Mouse (Mus musculus): ENCODE results near the gene Gm35315. TPM values are rescaled to one million over a fixed set of nuclear protein-coding genes. Genes with fewer than 3 reads are reported as not detected.
"Not testable (repeated sequence)": the region's sequence is repeated elsewhere in the genome, so short reads cannot be mapped to it uniquely, and the experiment has no call there.

Gene Gm35315
- 1 to 10 TPM; 1.6 to 3.0 TPM for polyA plus RNA-seq (2017; shearing (Covaris generic))

DNA sequence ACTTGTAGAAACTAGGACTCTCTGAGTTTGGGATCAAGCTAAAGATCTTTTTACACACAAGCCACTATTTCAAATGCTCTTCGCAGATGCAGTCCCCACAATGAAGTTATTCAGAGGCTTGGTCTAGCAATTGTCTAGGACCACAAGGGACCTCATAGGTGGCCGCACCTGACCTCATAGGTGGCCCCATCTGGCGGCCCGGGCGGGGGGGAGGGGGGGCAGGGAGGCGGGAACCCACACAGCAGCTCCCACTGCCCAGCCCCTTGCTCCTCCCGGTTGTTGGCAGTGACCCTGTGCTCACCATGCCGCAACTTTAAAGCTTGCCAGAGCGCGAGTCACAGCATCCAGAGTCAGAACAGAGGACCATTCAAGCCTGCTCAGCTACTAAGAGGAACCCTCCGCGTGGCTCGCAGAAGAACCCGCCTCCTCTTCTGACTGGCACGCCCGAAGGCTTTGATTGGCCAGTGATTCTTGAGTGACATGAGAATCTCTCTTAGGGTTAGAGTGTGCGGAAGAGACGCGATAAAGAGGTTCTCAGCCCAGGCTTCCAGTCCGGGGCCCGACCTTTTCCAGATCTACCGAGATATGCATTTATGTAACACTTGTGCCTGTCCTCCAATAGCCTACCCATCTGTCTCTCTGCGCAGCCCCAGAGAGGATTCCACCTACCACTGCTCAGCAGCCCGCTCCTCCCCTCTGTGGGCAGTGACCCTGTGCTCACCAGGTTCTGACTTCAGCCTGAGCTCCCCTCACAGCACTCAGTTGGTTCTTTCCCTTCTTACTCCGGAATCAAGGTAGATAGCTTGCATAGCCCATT, at the start of gene Gm35315:
Gm35315 (minus strand) TSS at position 391 of the 817 bp plus-strand sequence.
- ATAC-seq = peak; percentile 98

DNA sequence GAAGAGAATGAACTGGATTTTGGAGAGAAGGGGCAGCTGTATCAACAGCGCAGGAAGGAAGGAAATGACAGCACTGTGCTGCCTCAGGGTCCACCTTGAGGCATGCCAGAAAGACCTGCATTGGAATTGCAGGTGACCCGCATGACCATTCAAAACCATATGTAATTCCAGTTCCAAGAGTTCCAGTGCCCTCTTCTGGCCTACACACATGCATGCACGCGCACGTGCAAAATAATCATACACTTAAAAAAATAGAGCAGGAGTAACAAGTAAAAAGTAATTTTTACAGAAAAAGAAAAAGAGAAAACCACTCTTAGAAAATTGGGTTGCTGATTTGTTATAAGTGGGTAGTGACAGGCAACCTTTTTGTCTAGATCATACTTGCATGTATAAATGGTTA, 48.8 kb upstream of the Gm35315 start:
- ATAC-seq = no peak

DNA sequence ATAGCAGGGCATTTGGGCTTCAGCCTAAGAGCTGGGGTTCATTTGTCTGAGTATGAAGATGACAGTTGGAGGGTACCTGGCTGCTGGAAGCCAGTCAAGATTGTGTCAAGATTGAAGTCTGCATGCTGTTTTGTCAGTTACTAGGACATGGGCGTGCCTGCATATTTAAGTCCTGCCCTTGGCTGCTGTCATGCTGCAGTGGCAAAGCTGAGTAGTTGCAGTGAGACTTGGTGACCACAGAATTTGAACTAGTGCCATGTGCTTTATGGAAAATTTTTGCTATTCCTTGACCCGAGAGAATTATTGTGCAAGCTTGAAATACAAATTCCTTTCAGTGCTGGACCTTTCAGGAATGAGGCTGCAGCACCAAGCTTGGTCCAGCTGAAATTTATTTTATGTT, 48.1 kb upstream of the Gm35315 start:
- no peak for ATAC-seq

DNA sequence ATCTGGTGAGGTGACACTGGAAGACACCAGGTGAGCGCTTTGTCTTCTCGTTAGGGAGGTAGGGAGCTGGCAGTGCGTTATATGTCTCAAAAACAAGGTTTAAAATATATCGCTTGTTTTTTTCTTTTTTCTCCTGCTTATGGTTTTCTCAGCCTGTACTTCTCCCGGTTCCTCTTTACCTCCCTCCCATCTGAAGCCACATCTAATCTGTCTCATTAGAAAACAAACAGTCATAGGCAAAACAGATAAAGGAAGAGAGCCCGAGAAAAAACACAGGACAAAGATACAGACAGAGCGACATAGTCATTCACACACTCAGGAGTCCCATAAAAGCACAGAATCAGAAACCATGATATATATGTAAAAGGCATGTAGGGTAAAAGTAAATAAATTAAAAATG, 46.2 kb upstream of the Gm35315 start:
- ATAC-seq = no peak

DNA sequence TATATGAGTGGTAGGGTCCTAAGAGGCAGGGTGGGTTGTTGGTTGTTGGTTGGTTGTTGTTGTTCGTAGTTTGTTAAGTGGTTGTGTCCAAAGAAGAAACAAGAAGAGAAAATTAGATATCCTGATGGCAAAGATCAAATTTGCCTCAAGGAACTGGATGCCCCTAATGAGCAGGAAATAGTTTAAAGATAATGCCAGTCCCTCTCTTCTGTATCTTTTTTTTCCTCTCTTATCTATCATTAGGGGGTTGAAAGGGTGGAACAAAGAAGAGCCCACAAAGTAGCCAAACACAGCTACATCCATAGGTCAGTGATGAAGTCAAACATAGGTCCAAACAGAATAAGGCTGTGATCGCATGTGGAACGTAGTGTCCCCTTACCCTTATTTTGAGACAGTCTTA, 45.1 kb upstream of the Gm35315 start:
- ATAC-seq = no peak

DNA sequence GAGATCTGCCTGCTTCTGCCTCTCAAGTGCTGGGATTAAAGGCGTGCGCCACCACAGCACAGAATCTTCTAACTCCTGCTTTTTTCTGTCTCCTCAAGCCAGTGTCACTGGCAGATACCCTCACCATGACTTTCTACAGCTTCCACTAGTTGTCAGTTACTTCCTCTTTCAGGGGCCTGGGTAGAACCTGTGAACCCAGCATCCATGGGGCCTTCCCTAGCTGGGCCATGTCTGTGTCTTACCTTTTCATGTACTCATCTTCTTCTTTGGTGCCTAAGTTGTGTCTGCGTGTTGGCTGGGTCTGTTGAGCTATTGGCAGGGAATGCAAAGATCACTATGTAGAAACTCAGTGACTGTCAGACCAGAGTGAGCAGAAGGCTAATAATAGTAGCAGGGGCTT, 43.6 kb upstream of the Gm35315 start:
- ATAC-seq = no peak

DNA sequence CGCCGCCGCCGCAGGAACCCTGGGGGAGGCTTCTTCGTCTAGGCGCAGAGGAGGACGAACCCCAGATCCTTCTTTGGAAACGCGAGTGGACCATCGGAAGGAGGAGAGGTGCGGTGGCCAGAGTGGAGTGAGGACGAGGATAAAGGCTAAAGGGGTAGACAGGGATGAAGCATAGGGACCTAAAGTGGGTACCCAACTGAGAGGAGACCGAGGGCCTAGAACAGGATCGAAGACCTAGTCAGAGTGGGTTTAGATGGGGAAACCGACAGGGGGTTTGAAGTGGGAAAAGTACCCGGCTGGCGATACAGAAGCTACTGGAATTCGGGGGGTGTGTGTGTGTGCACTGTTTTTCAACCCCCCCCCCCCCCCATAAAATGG, 41.9 kb upstream of the Gm35315 start:
- ATAC-seq = no peak

DNA sequence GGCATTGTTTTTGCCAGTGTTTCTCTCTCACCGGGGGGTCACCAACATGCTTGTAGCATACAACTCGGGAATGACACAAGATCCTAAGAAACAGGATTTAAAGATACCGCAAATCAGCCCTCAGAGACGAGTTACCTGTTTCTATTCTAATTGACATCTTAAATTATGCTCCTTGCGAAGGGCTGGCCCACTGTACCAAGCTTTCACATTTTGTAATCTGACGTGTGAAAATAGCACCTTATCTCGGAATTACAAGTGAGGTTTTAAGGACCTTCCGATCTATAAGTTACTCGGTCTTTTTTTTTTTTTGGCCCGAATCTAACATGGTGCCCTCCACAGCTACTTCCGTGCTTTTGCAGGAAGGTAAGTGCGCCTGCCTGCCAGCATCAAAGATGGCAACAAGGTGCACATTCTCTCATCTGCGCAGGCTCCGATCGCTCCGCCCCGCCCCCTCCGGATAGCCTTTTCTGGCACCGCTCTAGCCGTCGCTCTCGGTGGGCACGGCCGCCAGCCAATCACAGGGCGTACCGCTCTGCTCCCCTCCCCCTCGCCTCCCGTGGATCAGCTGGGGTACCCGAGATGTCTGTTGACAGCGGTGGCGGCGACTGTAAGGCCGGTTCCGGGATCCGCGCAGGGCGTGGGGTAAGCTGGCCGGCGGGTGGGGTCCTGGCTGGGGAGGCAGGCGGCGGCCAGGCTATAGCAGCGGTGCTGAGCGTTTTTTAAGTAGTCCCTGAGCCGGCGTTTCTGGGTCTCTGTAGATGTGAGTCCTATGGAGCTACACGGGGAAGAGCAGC, 41.3 kb upstream of the Gm35315 start, which contains the start of gene Chfr:
Chfr (plus strand) TSS at position 550 of the 794 bp plus-strand sequence.
- ATAC-seq = peak; percentile 96

DNA sequence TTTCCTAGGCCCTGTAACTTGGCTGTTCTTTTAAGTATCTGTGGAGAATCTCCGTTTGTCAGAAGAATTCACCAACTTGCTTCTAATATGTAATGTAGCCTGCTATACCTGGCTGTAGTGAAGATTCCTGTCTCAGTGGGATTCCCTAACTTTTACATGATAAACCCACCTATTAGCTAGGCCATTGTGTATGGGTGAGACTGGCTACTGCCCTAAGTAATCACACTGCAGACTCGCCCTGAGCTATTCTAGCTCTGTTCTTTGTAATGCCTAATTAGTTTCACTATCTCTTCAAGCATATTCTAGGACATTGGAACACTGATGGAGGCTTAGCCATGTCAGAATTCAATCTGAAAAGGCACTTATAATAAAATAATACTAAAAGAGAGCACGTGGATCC, 28.2 kb upstream of the Gm35315 start:
- ATAC-seq = not testable (repeated sequence)

DNA sequence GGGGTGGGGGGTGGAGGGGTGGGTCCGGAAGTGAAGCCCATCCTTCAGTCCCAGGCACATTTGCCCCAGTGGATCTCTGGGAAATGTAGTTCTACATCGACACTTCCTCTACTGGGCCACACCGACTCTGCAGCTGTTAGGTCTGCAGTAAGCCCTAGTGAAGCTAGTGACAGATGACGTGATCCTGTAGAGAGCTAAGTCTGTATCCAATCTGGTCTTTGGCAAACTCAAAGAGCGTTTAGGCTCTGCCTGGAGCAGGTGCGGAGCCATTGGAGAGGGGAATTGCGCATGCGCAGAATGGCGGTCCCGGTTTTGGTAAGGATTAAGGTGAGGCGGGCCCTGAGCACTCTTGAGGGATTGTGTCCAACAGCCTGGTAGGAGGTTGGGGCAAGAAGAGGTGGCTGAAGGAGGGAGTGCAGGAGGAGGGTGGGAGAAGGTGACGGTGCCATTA, 15.8 kb upstream of the Gm35315 start, which contains the start of gene Zfp605:
Zfp605 (plus strand) TSS at position 102 of the 451 bp plus-strand sequence.
- peak; percentile 32 for ATAC-seq

DNA sequence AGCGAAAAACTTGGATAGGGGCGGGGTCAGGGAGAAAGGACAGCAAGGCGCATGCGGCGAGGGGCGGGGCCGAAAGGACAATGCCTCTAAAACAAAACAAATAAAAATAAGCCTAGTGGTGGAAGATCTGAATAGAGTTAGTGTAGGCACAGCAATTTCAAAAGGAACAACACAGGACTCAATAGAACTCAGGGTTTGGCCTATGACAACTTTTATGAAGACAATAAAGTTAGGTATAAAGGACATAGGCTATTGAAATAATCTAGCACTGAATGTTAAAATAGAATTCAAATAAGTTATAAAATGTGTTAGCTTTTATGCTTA, 14.0 kb upstream of the Gm35315 start:
- ATAC-seq = no peak

DNA sequence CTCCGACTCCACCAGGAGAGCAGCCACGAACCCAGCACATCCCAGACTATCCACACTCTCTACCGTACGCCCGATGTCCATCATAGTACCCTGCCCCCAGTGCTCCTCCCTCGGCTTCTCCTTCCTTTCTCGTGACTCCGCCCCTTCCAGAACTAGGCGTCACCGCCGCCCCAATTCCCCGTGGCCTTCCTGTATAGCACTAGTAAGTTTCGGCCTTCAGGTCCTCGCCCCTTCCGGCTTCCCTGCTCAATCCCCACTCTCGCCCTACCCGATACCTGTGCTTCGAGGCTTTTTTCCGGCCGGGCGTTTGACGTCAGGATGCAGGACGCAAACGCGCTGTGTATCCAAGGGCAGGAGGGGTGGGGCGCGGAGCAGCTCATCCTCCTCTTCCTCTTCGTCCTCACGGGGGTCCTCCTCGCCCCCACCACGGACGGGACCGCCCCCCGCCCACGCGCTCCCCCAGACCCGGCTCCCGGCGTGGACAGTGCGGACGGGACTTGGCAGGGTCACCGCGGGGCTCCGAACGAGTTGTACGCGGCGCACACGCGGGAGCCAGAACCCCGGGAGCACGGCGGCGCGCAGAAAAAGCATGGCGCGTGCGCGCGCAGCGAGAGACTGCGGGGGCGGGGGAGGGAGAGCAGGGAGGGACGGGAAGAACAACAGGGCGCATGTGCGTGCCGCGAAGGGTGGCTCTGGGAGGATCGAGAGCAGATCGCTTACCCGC, 13.5 kb upstream of the Gm35315 start, which contains the start of gene Gtpbp6:
Gtpbp6 (minus strand) TSS at position 617 of the 724 bp plus-strand sequence.
- ATAC-seq = peak; percentile 82

DNA sequence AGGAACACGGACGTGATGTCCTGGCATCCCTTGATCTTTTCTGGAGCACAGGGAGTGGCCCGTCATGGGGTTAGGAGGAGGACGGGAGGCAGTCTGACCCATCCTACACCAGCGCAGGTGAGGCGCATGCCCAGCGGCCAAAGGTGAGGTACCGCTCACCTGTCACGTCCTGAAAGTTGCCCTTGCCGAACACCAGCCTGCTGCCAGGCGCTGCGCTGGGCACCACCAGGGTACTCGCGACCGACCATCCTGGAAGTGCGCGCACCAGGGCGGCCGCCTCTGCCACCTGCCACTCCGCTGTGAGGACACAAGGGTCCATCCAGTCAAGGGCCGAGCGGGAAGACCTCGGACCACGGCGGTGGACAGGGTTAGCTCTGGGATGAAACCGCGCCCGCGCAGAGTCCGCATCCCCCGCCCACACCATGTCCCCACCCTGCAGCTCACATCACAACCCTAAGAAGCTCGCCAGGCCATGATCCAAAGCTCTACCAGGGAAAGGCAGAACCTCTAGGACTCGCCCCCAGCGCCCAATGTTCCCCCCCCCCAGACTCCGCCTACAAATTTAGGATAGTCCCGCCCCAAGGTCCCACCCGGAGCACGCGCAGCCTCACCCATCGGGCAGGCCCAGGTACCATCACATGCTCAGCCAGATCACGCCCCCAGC, 12.8 kb upstream of the Gm35315 start:
- ATAC-seq = no peak

DNA sequence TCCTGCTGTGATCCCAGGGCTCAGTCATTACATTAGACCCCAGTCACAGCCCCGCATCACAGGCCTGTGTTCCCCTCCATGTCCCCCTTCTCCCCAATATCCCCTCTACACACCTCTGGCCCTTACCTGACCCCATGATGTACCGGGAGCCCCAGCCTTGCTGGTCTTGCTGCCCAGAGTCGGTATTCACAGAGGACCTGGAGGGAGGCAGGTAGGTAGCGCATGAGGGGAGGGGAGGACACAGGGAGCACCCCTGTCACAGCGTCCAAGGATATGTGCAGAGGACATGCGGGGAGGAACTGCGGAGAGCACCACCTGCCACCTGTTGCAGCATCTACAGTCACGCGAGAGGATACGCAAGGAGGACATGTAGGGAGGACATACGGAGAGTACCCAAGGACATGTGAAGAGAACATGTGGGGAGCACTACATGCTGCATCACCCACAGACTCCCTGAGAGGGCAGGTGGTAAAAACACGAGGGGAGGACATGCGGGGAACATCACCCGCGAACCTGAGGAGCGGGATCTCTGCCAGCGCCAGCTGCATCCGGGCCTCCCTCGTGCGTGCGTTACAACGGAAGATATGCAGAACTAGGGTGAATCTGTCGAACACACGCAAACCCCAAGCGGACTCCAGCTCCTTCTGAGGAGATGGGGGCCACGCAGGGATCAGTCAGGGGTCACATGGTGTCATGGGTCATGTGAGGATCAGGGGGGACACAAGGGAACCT, 12.1 kb upstream of the Gm35315 start:
- ATAC-seq = no peak

DNA sequence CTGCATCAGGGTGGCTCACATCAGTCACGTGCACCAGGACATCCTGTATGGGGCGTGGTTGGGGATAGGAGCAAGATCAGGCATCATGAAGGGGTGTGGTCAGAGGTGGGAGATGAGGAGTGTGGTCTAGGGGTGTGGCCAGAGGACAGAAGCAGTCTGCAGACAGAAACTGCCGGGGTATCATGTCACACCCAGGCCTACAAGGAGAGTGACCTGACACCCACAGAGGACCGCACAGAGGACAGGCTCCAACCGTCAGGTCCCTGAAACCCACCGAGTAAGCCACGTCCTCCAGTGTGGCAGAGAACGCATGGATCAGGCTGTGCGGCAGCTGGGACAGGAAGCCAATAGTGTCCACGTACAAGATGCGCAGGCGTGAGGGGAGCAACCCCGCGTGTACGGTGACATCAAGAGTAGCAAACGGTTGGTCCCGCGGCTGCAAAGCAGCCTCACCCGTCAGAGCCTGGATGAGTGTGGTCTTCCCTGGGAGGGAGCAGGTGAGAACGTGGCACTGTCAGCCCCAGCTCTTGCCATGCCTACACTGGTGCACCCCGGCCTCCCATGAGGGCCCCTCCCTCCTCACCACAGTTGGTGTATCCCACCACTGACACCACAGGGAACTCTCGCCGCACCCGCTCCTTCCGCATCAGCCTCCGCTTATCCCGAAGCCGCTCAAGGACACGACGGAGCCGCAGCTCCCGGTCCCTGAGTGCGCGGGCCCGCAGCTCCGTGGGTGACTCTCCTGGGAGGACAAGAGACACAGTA, 10.6 kb upstream of the Gm35315 start:
- ATAC-seq = no peak

DNA sequence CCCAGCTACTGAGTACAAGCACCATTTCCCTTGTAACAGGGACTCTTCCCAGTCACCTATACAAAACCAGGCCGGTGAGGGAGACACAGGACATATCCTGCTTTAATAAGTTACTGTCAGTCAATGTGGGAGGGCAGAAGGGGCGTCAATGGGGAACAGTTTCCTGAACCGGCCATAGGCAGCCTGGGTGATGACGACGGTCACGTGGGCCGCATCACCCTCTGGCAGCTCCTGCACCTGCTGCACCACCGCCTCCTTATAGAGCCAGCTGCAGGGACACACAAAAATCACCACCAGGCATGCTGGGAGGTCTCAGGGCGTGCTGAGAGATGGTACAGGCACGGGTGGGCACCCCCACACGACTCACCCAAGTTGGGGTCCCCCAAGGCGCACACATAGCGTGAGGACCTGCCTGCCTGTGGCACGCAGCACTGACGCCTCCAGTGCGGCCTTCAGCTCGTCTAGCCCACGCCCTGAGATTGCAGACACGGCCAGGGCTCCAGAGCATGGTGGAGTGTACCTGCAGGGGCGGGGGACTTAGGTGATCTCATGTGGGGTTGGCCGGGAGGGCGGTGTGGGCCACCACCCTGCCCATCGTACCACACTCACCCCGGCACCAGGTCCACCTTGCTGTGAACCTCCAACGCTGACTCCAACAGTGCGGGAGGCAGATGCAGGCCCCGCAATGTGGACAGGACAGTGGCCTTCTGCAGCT, 9.8 kb upstream of the Gm35315 start:
- no peak for ATAC-seq

DNA sequence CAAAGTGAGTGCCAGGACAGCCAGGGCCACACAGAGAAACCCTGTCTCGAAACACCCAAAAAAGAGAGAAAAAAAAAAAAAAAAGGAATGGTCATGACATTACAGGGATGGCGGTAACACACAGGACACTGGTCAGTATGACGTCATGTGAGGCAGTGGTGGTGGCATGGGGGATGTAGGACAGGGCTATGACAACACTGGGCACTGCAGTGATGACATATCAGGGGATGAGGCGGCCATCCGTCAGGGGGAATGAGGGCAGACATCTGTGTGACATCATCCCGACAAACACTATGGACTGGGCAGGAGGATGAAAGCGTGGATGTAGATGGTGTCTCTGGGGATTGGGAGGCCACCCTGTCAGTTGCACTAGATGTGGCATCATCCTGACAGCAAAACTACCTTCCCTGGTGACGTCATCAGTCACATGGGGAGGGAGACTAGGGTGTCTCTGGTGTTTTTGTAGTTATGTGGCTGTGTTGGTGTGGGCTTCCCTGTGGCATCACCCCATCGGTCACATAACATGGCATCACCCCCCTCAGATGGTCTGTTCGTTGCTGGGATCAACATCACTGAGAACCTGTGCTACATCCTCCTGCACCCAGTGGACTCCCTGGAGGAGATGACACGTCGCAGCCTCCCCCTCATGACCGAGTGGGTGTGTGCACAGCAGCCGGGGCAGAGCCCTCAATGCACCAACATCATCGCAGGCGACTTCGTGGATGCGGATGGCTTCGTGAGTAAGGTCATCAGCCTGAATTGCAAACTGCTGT, 8.8 kb upstream of the Gm35315 start:
- no peak for ATAC-seq

DNA sequence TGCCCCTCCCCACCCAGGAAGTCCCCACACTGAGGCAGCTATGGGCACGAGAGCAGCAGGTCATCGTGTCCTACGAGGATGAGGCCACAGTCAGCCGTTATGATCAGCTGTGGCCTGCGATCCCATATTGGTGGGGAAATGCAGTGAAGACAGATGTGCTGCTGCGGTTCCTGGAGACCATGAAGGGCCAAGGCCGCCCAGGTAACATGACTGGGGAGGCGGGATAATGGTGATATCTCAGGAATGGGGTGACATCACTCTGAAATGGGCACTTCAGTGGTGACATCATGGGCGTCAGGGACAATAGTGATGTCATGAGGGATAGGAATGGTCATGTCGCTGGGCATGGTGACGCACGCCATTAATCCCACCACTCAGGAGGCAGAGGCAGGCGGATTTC, 8.2 kb upstream of the Gm35315 start:
- no peak for ATAC-seq

DNA sequence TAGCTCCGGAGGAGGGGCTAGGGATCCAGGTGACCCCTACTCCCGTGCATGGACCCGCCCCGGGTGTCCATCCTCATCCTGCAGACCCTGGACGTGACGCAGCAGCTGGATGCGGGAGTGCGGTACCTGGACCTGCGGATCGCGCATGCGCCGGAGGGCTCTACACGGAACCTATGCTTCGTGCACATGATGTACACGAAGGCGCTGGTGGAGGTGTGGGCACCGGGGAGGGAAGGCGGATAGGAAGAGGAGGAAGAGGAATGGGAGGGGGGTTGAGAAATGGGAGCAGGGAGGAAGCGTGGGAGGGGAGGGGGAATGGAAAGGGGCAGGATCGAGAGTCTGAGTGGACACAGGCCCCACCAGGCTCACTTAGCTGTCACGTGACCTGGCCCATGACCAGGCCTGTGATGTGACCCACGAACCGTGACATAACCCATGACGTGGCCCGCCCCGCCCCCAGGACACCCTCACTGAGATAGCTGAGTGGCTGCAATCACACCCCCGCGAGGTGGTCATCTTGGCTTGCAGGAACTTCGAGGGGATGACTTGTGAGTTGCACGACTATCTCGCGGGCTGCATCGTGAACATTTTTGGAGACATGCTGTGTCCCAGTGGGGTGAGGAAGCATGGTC, 7.6 kb upstream of the Gm35315 start:
- ATAC-seq = peak; percentile 29
